Mouse (Mus musculus) spleen, embryonic (tissue): ENCODE data around the gene Klf8.

Experiments used
- CTCF ChIA-PET: fragments of 350-600 bp; sonication (Branson Sonifier 250); formaldehyde crosslinking; loops from one replicate; lab custom pipeline; 2022; lab: Charles Lee

Gene Klf8

GRCm38 (mm10) chrX:153439573-153439972 is 202.3 kb downstream of the Klf8 start:
- CTCF ChIA-PET, result no interaction called here

- CTCF ChIA-PET, result no interaction called here
These were observed 202.8 kb downstream of the Klf8 start for GRCm38 (mm10) chrX:153440018-153440417.
